Mouse (Mus musculus) lung, embryonic 14.5 days (tissue): ENCODE measurements at regions not wholly inside any gene's neighbourhood (a gene's known extent, or its start where the extent isn't known, plus 50 kb on each side); places are given as distances from the start of the nearest gene placed in this dataset.
A peak's percentile ranks its signal among the peaks of the same experiment; 100 is the strongest.
"Not testable (repeated sequence)": the region's sequence is repeated elsewhere in the genome, so short reads cannot be mapped to it uniquely, and the experiment has no call there.

ENCODE experiments used
- ATAC-seq: fragments of 200-750 bp; cut with Nextera tagmentation; 2 replicates; pipeline ENCODE4 v1.8.0; 2017; ENCODE audit warnings: mild to moderate bottlenecking, moderate TSS enrichment, moderate library complexity; ENCODE audit not compliant: insufficient read depth
- DNase-seq: peaks from one replicate; pipeline ENCODE4 v3.0.0-alpha.2; 2015
- H3K27ac ChIP-seq: fragments of 300-500 bp; sonication (generic); 2 replicates; pipeline ENCODE4 v1.5.1; 2014; ENCODE audit warnings: low read depth, mild to moderate bottlenecking, moderate library complexity
- H3K27me3 ChIP-seq: fragments of 300-500 bp; sonication (generic); 2 replicates; pipeline ENCODE4 v1.6.1; 2014; ENCODE audit warnings: low read length, control low read depth; ENCODE audit not compliant: insufficient read depth
- H3K36me3 ChIP-seq: fragments of 300-500 bp; sonication (generic); 2 replicates; pipeline ENCODE4 v1.6.1; 2014; ENCODE audit warnings: control low read depth; ENCODE audit not compliant: insufficient read depth
- H3K4me1 ChIP-seq: fragments of 300-500 bp; sonication (generic); 2 replicates; pipeline ENCODE4 v1.6.1; 2014; ENCODE audit warnings: antibody characterized with exemption, control low read depth; ENCODE audit not compliant: insufficient read depth
- H3K4me2 ChIP-seq: fragments of 300-500 bp; sonication (generic); 2 replicates; pipeline ENCODE4 v1.6.1; 2014; ENCODE audit warnings: mild to moderate bottlenecking
- H3K4me3 ChIP-seq: fragments of 300-500 bp; sonication (generic); 2 replicates; pipeline ENCODE4 v1.5.1; 2014; ENCODE audit warnings: low read depth, low read length
- H3K9ac ChIP-seq: fragments of 300-500 bp; sonication (generic); 2 replicates; pipeline ENCODE4 v1.6.1; 2014
- H3K9me3 ChIP-seq: fragments of 300-500 bp; sonication (generic); 2 replicates; pipeline ENCODE4 v1.6.1; 2016; ENCODE audit warnings: low read depth, low read length, control low read depth
- CTCF ChIP-seq: IDR thresholded peaks from 2 replicates; pipeline ENCODE4 v1.5.1; 2016; ENCODE audit warnings: antibody characterized with exemption, low read depth
- WGBS: fragments of 180-500 bp; shearing (Covaris S2); extraction: QIAGEN DNeasy Blood & Tissue Kit; methylation state at CpG from one replicate; pipeline ENCODE4 v1.1.7; 2014; 5-methylcytosine and 5-hydroxymethylcytosine counted together

DNA sequence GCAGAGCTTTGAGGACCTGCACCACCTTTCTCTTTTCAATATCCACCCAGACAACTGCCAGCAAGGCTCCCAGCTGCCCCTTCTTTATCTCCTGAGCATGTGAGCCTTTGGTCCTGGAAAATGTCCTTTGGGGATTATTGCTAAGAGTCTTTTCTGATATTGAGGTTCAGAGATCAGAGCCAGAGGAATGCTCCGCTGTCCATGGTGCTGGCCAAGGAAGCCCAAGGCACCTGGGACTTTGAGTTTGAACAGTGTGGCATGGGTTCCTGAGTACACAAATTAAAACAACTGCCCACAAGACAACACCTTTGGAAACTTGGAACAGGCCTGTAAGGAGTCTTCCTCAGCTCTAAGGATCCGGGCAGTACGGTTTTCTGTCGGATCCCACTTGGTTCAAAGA, 52.6 kb upstream of the Slc28a3 start:
- Histone ChIP-seq H3K9me3 (no peaks in the 10 kb centered on the region), H3K9ac (no peak overlapping the region), H3K4me1 (no peaks in the 10 kb centered on the region), H3K4me2 (no peak overlapping the region), H3K4me3 (no peak overlapping the region), H3K27ac (no peak overlapping the region), H3K27me3 (no peaks in the 10 kb centered on the region), H3K36me3 (no peaks in the 10 kb centered on the region)
- ATAC-seq (no peak), DNase-seq (peak; percentile 71)
- no peak for TF ChIP-seq CTCF
- WGBS: 60% methylated on average over 4 of the region's 4 CpGs

DNA sequence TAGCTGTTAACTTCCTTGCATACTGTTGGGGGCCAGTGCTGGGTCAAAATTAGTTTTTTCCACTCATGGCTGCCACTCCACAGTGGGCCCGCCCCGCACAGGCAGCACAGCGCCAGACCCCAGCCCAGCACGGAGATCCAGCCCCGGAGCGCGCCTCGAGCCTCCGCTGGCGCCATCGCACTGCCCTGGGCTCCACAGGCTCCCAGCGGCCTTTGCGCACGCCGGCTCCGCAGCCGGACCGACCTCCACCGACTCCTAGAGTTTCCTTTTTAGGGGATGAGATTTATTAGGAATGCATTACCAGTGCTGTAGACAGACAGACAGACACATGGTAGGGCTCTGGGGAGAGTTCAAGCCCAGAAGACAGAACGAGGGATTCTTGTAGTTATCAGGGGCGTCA, 58.0 kb upstream of the Slc28a3 start:
- 0 out of 2 replicates have a peak overlapping the region, but pooled peaks have one; percentile 21 for H3K4me2 ChIP-seq
- no peak overlapping the region for H3K9ac ChIP-seq
- DNase-seq (no peak), ATAC-seq (no peak)
- no peak overlapping the region for H3K27ac ChIP-seq
- H3K4me3 ChIP-seq: no peak overlapping the region
- H3K9me3 ChIP-seq: no peaks in the 10 kb centered on the region
- H3K36me3 ChIP-seq: no peaks in the 10 kb centered on the region
- TF ChIP-seq CTCF: no peak
- H3K4me1 ChIP-seq: no peaks in the 10 kb centered on the region
- no peaks in the 10 kb centered on the region for H3K27me3 ChIP-seq
- 37% methylated on average over 21 of the region's 21 CpGs for WGBS

DNA sequence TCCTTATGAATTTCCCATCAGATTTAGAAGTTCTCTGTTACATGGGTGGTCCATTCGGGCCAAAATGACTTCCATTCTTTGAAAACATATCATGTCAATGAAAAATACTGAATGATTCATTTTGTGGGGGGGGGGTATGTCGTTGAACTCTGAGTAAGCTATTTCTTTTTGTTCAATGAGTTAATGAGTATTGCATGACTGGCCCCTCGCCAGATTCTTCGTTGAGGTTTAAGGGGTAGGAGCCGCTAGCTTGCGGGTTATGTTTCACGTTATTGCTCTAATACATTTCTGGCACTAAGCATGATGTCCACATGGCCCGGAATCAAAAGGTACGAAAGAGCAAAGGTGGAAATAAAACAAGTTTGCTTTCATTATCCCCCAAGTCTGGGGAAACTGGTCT, 59.5 kb upstream of the Slc28a3 start:
- TF ChIP-seq CTCF: no peak
- Histone ChIP-seq H3K9ac (no peak overlapping the region), H3K4me3 (no peak overlapping the region), H3K27me3 (no peaks in the 10 kb centered on the region), H3K27ac (no peak overlapping the region), H3K4me1 (no peaks in the 10 kb centered on the region), H3K9me3 (no peaks in the 10 kb centered on the region), H3K4me2 (no peak overlapping the region), H3K36me3 (no peaks in the 10 kb centered on the region)
- peak; percentile 35 for DNase-seq
- WGBS: 60% methylated on average over 9 of the region's 9 CpGs
- ATAC-seq: no peak

DNA sequence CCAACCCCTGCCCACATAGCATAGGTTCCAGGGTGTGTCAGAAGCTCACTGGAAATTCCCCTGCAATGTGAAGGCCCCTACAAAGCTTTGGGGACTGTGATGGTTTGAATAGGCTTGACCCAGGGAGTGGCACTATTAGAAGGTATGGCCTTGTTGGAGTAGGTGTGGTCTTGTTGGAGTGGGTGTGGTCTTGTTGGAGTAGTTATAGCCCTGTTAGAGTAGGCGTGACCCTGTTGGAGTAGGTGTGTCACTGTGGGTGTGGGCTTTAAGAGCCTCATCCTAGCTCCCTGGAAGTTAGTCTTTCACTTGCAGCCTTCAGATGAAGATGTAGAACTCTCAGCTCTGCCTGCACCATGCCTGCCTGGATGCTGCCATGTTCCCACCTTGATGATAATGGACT, 64.9 kb upstream of the Slc28a3 start:
- not testable (repeated sequence) for DNase-seq, H3K4me1 ChIP-seq, H3K4me3 ChIP-seq, H3K27ac ChIP-seq, H3K9ac ChIP-seq, H3K36me3 ChIP-seq, H3K27me3 ChIP-seq, H3K4me2 ChIP-seq, ATAC-seq, H3K9me3 ChIP-seq
- WGBS: 96% methylated on average over 1 of the region's 1 CpGs

DNA sequence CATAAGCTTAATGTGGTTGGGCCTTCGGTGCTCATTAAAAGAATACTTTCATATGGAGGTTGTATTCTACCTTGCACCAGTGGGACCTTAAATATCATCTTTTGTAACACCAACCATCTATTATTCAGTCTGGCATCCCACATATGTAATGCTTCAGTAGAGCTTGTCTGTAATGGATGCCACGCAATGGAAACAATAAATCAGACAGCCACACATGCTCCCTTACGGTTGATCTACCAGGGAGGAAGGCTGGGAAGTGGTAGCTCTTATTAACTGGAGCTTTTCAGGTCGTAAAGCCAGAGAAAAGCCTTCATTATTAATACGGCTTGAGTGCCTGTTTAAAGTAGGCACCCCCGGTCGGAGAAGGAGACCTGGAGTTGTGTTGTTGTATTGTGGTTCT, 66.8 kb upstream of the Slc28a3 start:
- Histone ChIP-seq H3K4me1 (no peaks in the 10 kb centered on the region), H3K27me3 (no peaks in the 10 kb centered on the region), H3K27ac (no peak overlapping the region), H3K4me2 (no peak overlapping the region), H3K36me3 (no peaks in the 10 kb centered on the region), H3K9ac (no peak overlapping the region), H3K9me3 (no peaks in the 10 kb centered on the region), H3K4me3 (no peak overlapping the region)
- WGBS: 85% methylated on average over 7 of the region's 7 CpGs
- ATAC-seq (no peak), DNase-seq (no peak)
- TF ChIP-seq CTCF: no peak

DNA sequence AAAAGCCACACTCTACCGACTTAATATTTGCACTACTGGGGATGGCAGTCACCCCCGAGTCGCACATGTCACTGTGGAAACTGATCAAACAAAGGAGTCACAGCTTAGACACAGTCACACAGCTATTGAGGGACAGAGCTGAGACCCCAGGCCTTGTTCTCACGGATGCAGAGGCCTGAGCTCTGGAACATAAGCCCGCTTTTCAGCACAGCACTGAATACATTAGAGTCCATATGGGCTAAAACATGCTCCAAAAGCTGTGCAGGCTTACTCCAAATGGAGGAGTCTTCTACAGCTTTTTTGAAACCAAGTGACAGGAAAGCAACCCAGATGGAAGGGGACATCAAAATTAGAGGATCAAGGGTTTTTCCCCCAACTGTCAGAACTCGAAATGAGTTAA, 69.0 kb upstream of the Slc28a3 start:
- H3K4me1 ChIP-seq: no peaks in the 10 kb centered on the region
- no peak overlapping the region for H3K27ac ChIP-seq
- no peaks in the 10 kb centered on the region for H3K36me3 ChIP-seq
- 75% methylated on average over 6 of the region's 6 CpGs for WGBS
- no peak for TF ChIP-seq CTCF
- H3K27me3 ChIP-seq: no peaks in the 10 kb centered on the region
- no peak overlapping the region for H3K9ac ChIP-seq
- no peak for ATAC-seq
- no peak overlapping the region for H3K4me2 ChIP-seq
- no peak for DNase-seq
- H3K4me3 ChIP-seq: no peak overlapping the region
- no peaks in the 10 kb centered on the region for H3K9me3 ChIP-seq

DNA sequence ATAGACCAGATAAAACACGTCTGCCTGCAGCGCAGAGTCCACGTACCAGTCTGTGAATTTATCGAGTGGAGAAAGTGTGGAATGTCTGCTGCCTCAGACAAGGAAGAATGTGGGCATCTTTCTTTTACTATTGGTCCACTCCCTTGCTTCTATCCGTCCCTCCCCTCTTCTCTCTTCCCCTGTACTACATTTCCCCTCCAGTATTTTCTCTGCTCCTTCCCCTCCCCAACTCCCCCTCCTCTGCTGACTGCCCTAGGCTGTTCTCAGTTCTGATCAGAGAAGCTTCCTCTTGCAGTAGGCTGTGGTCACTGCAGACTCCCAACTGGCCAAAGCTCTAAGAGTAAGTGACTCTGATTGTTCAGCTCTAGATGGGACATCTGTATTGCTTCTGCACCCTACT, 76.1 kb upstream of the Slc28a3 start:
- Histone ChIP-seq H3K9ac (no peak overlapping the region), H3K27ac (no peak overlapping the region), H3K36me3 (no peaks in the 10 kb centered on the region), H3K9me3 (no peaks in the 10 kb centered on the region), H3K4me1 (no peaks in the 10 kb centered on the region), H3K27me3 (no peaks in the 10 kb centered on the region), H3K4me3 (no peak overlapping the region), H3K4me2 (no peak overlapping the region)
- 51% methylated on average over 5 of the region's 5 CpGs for WGBS
- DNase-seq: no peak
- no peak for ATAC-seq
- TF ChIP-seq CTCF: no peak

DNA sequence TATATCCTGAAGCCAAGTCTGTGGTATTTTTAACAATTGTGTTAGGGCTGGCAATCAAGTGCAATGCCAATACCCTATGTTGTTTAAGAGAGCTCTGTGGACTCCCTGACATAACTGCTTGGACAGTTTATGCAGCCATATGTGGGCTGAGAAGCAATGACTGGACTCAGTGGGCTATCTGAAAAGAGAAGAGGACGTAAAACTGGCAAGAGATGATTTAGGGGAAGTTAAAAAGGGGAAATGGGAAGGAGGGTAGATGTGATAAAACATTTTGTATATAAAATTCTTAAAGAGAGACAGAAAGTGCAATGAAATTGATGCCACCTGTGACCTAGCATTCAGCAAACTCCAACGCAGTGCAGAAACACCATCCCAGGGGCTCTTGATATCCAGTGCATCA, 76.9 kb upstream of the Slc28a3 start:
- DNase-seq (no peak), ATAC-seq (no peak)
- Histone ChIP-seq H3K36me3 (no peaks in the 10 kb centered on the region), H3K9me3 (no peaks in the 10 kb centered on the region), H3K27ac (no peak overlapping the region), H3K4me1 (no peaks in the 10 kb centered on the region), H3K4me3 (no peak overlapping the region), H3K4me2 (no peak overlapping the region), H3K9ac (no peak overlapping the region), H3K27me3 (no peaks in the 10 kb centered on the region)
- no peak for TF ChIP-seq CTCF
- WGBS: 38% methylated on average over 2 of the region's 2 CpGs
